Mouse (Mus musculus) heart, postnatal 0 days (tissue): Measurements from ENCODE around the gene Agpat3.
A peak's percentile ranks its signal among the peaks of the same experiment; 100 is the strongest.

Experiments
- CTCF ChIP-seq: IDR thresholded peaks from 2 replicates; pipeline ENCODE4 v1.5.1; 2016; ENCODE audit warnings: antibody characterized with exemption, control low read depth, low read depth
- EP300 ChIP-seq: IDR thresholded peaks from 2 replicates; pipeline ENCODE4 v1.6.1; 2016; ENCODE audit warnings: antibody characterized with exemption, low read depth

- no peak for TF ChIP-seq CTCF
- TF ChIP-seq EP300 = 0 out of 2 replicates have a peak, but pooled peaks have one; percentile 56
These were observed 46.9 kb upstream of the Agpat3 start for GRCm38 (mm10) chr10:78399090-78399657.
